In the genomic region with DNA sequence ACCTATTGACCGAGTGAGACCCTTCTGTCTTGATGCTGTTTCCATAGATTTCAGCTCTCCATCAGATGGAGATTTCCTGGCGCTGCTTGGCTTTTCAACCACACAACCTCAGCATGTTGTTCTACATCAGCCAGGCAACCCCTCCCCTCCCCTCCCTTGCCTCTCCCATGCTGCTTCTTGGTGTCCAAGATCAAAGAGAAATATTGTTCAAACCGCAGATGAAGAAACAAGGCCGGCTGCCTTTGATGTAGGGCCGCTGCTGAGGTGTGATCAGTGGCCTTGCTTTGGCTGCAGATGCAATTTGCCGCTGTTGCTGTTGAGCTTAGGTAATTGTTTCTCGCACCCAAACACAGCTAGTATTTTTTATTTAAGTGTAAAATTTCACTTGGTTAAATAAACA, we compare ENCODE assay signal across 20 mouse cellular contexts.
DNase-seq lines count a peak whose midpoint lies in the region; ATAC-seq lines count a peak whose summit lies in the region.
"Had no signal": no experiment of that assay in that cellular context is flagged by ENCODE, and none has a peak within 500 bp of the region (broad histone marks: within the 10 kb centered on the region; RNA-seq: fewer than 3 reads in every experiment).

No protein-coding gene starts in this region.

- DNase-seq in adrenal gland, postnatal 14 days = peak; percentile 13
- no peak for DNase-seq in adrenal gland, adult 2 months
- peak; percentile 32 for DNase-seq in midbrain, embryonic 14.5 days
- no peak for DNase-seq in midbrain, embryonic 10.5 days (ENCODE audit: low spot score)
- no peak for DNase-seq in right cerebral cortex, adult 2 months (ENCODE audit: low spot score in 2 of 2)
- DNase-seq: cerebellum, adult 18-20 months; cerebellum, adult 9-11 months; cerebellum, postnatal 36 days; gastrocnemius, adult 2 months; gastrocnemius, postnatal 25 days; heart, postnatal 10 days; heart, postnatal 4 days had no signal

- H3K27ac ChIP-seq in midbrain, embryonic 14.5 days (replicated peaks; ENCODE audit: low read depth, low read length) = no peak overlapping the region
- H3K27ac ChIP-seq in midbrain, embryonic 10.5 days (replicated peaks) = no peak overlapping the region
- H3K27ac ChIP-seq in limb, embryonic 12.5 days = no peak overlapping the region; the same call in 1 of the 2 replicates
- H3K27ac ChIP-seq: embryonic facial prominence, embryonic 13.5 days; forebrain, embryonic 12.5 days; gastrocnemius, adult 2 months; hindbrain, embryonic 12.5 days had no signal

- H3K4me3 ChIP-seq in midbrain, embryonic 14.5 days (replicated peaks; ENCODE audit: low read depth, low read length) = no peak overlapping the region
- H3K4me3 ChIP-seq in midbrain, embryonic 10.5 days = no peak overlapping the region
- H3K4me3 ChIP-seq in limb, embryonic 12.5 days (replicated peaks) = no peak overlapping the region
- H3K4me3 ChIP-seq: embryonic facial prominence, embryonic 13.5 days; forebrain, embryonic 12.5 days; gastrocnemius, adult 2 months; hindbrain, embryonic 12.5 days had no signal

- no peak overlapping the region for H3K4me2 ChIP-seq in midbrain, embryonic 14.5 days (ENCODE audit: low read length)
- peak overlapping the region; percentile 16; the same call in 1 of the 2 replicates for H3K4me2 ChIP-seq in limb, embryonic 12.5 days
- H3K4me2 ChIP-seq: embryonic facial prominence, embryonic 13.5 days; forebrain, embryonic 12.5 days; hindbrain, embryonic 12.5 days had no signal

- no peaks in the 10 kb centered on the region for H3K27me3 ChIP-seq in midbrain, embryonic 14.5 days (ENCODE audit: control insufficient read depth, insufficient read depth, low read length)
- no peaks in the 10 kb centered on the region for H3K27me3 ChIP-seq in midbrain, embryonic 10.5 days (ENCODE audit: low read depth, poor library complexity, severe bottlenecking)
- H3K27me3 ChIP-seq in limb, embryonic 12.5 days = no peaks in the 10 kb centered on the region; the same call in 1 of the 2 replicates
- H3K27me3 ChIP-seq: embryonic facial prominence, embryonic 13.5 days; hindbrain, embryonic 12.5 days had no signal

- no peak overlapping the region for H3K9ac ChIP-seq in midbrain, embryonic 14.5 days (replicated peaks; ENCODE audit: low read length)
- H3K9ac ChIP-seq in limb, embryonic 12.5 days (replicated peaks) = no peak overlapping the region
- H3K9ac ChIP-seq: embryonic facial prominence, embryonic 13.5 days; forebrain, embryonic 12.5 days; hindbrain, embryonic 12.5 days had no signal

- no peak for ATAC-seq in midbrain, embryonic 14.5 days (ENCODE audit: low FRiP score, low TSS enrichment)
- peak; percentile 46; the same call in 1 of the 2 replicates for ATAC-seq in limb, embryonic 12.5 days (ENCODE audit: insufficient number of reproducible peaks, insufficient read depth, low FRiP score, low TSS enrichment, low read depth)
- ATAC-seq: forebrain, embryonic 16.5 days; hindbrain, embryonic 16.5 days; inflammation-experienced regulatory T-cells, adult 6 months; intestine, postnatal 0 days had no signal

- H3K36me3 ChIP-seq in midbrain, embryonic 14.5 days (ENCODE audit: control insufficient read depth, insufficient read depth, low read length) = no peaks in the 10 kb centered on the region
- H3K36me3 ChIP-seq in midbrain, embryonic 10.5 days = no peaks in the 10 kb centered on the region
- H3K36me3 ChIP-seq in limb, embryonic 12.5 days = no peaks in the 10 kb centered on the region
- H3K36me3 ChIP-seq: embryonic facial prominence, embryonic 13.5 days; forebrain, embryonic 12.5 days; hindbrain, embryonic 12.5 days had no signal

- H3K9me3 ChIP-seq in midbrain, embryonic 14.5 days (ENCODE audit: control insufficient read depth, low read length) = no peaks in the 10 kb centered on the region
- no peaks in the 10 kb centered on the region for H3K9me3 ChIP-seq in midbrain, embryonic 10.5 days (replicated peaks)
- no peaks in the 10 kb centered on the region for H3K9me3 ChIP-seq in limb, embryonic 12.5 days
- H3K9me3 ChIP-seq: embryonic facial prominence, embryonic 13.5 days; forebrain, embryonic 12.5 days; hindbrain, embryonic 12.5 days had no signal

- 74% methylated on average over 7 of the region's 7 CpGs for WGBS in midbrain, embryonic 14.5 days
- 86% methylated on average over 7 of the region's 7 CpGs for WGBS in midbrain, embryonic 10.5 days
- 30% methylated on average over 7 of the region's 7 CpGs for WGBS in limb, embryonic 12.5 days

- no peaks in the 10 kb centered on the region for H3K4me1 ChIP-seq in midbrain, embryonic 14.5 days (ENCODE audit: control insufficient read depth, insufficient read depth, low read length)
- H3K4me1 ChIP-seq in midbrain, embryonic 10.5 days = no peaks in the 10 kb centered on the region
- peaks cover 23% of the 10 kb centered on the region; the same call in 1 of the 2 replicates for H3K4me1 ChIP-seq in limb, embryonic 12.5 days (replicated peaks)
- H3K4me1 ChIP-seq: embryonic facial prominence, embryonic 13.5 days had no signal

Comparison
In these comparisons a context has a peak if more than half of its experiments do, and no peak if none do; other contexts are left out.
1. DNase-seq: peak in adrenal gland, postnatal 14 days (single experiment) and midbrain, embryonic 14.5 days (single experiment); none in adrenal gland, adult 2 months (single experiment), midbrain, embryonic 10.5 days (single experiment) and right cerebral cortex, adult 2 months (0 of 2).